Mouse (Mus musculus): ENCODE data around the gene Slc31a2. TPM values are rescaled to one million over a fixed set of nuclear protein-coding genes. Genes with fewer than 3 reads are reported as not detected.

Gene Slc31a2
- total and polyA plus RNA-seq, 3 experiments, result 6.2 to 8.6 (median 6.9) TPM

DNA sequence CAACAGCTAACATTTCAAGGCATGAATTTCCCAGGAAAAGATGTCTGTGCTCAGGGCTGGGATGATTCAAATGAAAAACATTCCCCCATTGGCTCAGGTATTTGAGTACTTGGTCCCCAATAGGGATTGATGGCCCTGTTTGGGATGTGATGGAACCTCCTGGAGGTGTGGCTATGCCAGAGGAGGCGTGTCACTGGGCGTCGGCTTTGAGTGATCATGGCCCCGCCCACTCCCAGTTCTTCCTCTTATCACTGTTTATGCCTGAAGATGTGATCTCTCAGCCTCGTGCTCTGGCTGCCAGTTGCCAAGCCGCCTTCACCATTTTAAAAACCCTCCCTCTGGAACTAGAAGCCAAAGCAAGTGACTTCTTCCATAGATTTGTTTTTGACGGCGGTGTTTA lies 7.8 kb upstream of the Slc31a2 start:
- Histone ChIP-seq H3K27ac (ENCODE audit: insufficient read depth, low read depth) (no peak overlapping the region), H3K36me3 (replicated peaks in 1 of 2; ENCODE audit: control insufficient read depth in 1 of 2, insufficient read depth in 1 of 2, low read length in 1 of 2) (no peaks in the 10 kb centered on the region), H3K4me2 (ENCODE audit: insufficient read depth, low read depth, poor library complexity, severe bottlenecking) (no peak overlapping the region), H3K27me3 (replicated peaks) (no peaks in the 10 kb centered on the region), H3K9ac (ENCODE audit: insufficient read depth, low read depth) (no peak overlapping the region), H3K4me1 (ENCODE audit: control insufficient read depth in 1 of 2, insufficient read depth in 2 of 2) (peaks cover 0 to 15% of the 10 kb centered on the region in 2 experiments; a peak in 2 of 4 replicates), H3K9me3 (replicated peaks; ENCODE audit: low read length) (no peaks in the 10 kb centered on the region), H3K79me2 (replicated peaks; ENCODE audit: control insufficient read depth, extremely low read depth, insufficient read depth, poor library complexity, severe bottlenecking) (no peaks in the 10 kb centered on the region), H3K4me3 (replicated peaks in 1 of 3; ENCODE audit: low read depth in 2 of 3, low read length in 2 of 3, poor library complexity in 1 of 3) (no peak overlapping the region)
- dilution Hi-C loops (cut with MboI; ENCODE audit: extremely low pct_ligation_motif_present, extremely low pct_unique_long_range_greater_than_20kb, low sequenced_read_pairs), result no loop called here
- no peak for DNase-seq (ENCODE audit: extremely low read depth)
- TF ChIP-seq TCF12 (IDR thresholded peaks at IDR 0.05; ENCODE audit: low read depth, low read length), result no peak
- TF ChIP-seq JUND (conservative IDR thresholded peaks at IDR 0.05; ENCODE audit: low read depth, low read length), result no peak
- TF ChIP-seq GABPA (IDR thresholded peaks at IDR 0.05; ENCODE audit: insufficient replicate concordance, low read depth, low read length), result no peak
- TF ChIP-seq ZMIZ1 (IDR thresholded peaks at IDR 0.05; ENCODE audit: low read depth, low read length), result no peak
- TF ChIP-seq IRF4 (IDR thresholded peaks at IDR 0.05; ENCODE audit: low read depth, low read length), result no peak
- TF ChIP-seq USF1 (IDR thresholded peaks at IDR 0.05; ENCODE audit: low read depth, low read length), result no peak
- no peak for TF ChIP-seq ZNF384 (IDR thresholded peaks at IDR 0.05; ENCODE audit: low read depth, low read length)
- no peak for TF ChIP-seq SMC3 (IDR thresholded peaks at IDR 0.05; ENCODE audit: low read depth, low read length)
- TF ChIP-seq ZKSCAN1 (IDR thresholded peaks at IDR 0.05; ENCODE audit: borderline replicate concordance, low read depth, low read length), result no peak
- TF ChIP-seq TBP (conservative IDR thresholded peaks at IDR 0.05; ENCODE audit: low read depth, low read length), result no peak
- in situ Hi-C loops (cut with MboI; ENCODE audit: low pct_ligation_motif_present, low pct_unique_long_range_greater_than_20kb, low sequenced_read_pairs), result no loop called here

DNA sequence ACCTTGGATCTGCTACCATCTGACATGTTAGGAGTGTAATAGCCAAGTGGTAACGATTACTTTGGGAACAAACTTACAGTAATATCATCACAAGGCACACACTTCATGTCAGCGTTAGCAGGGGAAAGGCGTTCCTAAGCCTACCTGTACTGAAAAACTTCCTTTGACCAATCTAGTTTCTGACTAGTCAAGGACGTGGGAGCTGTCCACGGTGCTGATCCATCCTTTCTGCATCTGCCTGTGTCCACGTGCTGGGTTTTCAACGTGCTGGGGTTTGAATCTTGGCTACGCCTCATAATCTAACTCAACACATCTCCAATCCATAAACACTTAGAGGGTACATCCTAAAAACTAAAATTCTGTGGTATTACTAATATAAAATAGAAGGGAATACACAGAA lies 5.4 kb upstream of the Slc31a2 start:
- Histone ChIP-seq H3K4me2 (ENCODE audit: insufficient read depth, low read depth, poor library complexity, severe bottlenecking) (no peak overlapping the region), H3K79me2 (replicated peaks; ENCODE audit: control insufficient read depth, extremely low read depth, insufficient read depth, poor library complexity, severe bottlenecking) (no peaks in the 10 kb centered on the region), H3K36me3 (replicated peaks in 1 of 2; ENCODE audit: control insufficient read depth in 1 of 2, insufficient read depth in 1 of 2, low read length in 1 of 2) (no peaks in the 10 kb centered on the region), H3K9me3 (replicated peaks; ENCODE audit: low read length) (no peaks in the 10 kb centered on the region), H3K27ac (ENCODE audit: insufficient read depth, low read depth) (no peak overlapping the region), H3K27me3 (replicated peaks) (no peaks in the 10 kb centered on the region), H3K9ac (ENCODE audit: insufficient read depth, low read depth) (no peak overlapping the region), H3K4me1 (ENCODE audit: control insufficient read depth in 1 of 2, insufficient read depth in 2 of 2) (peaks cover 0 to 12% of the 10 kb centered on the region in 2 experiments; a peak in 3 of 4 replicates), H3K4me3 (replicated peaks in 1 of 3; ENCODE audit: low read depth in 2 of 3, low read length in 2 of 3, poor library complexity in 1 of 3) (no peak overlapping the region)
- peak; percentile 44; the same call in 1 of the 2 replicates for TF ChIP-seq MAX (IDR thresholded peaks at IDR 0.05; ENCODE audit: low read length)
- no peak for TF ChIP-seq MAFK (IDR thresholded peaks at IDR 0.05; ENCODE audit: insufficient replicate concordance, low read length)
- TF ChIP-seq ETS1 (conservative IDR thresholded peaks at IDR 0.05; ENCODE audit: low read depth, low read length), result no peak
- 0 out of 2 replicates have a peak, but pooled peaks have one; percentile 45 for TF ChIP-seq MYC (IDR thresholded peaks at IDR 0.05; ENCODE audit: low read depth, low read length)
- TF ChIP-seq SIN3A (IDR thresholded peaks at IDR 0.05; ENCODE audit: low read length), result peak; percentile 78
- TF ChIP-seq MXI1 (IDR thresholded peaks at IDR 0.05; ENCODE audit: low read depth, low read length), result peak; percentile 94
- no peak for TF ChIP-seq E2F4 (IDR thresholded peaks at IDR 0.05; ENCODE audit: insufficient replicate concordance, low read depth, low read length)
- TF ChIP-seq PAX5 (IDR thresholded peaks at IDR 0.05; ENCODE audit: low read length), result no peak
- dilution Hi-C loops (cut with MboI; ENCODE audit: extremely low pct_ligation_motif_present, extremely low pct_unique_long_range_greater_than_20kb, low sequenced_read_pairs), result no loop called here
- DNase-seq (ENCODE audit: extremely low read depth), result peak; percentile 53
- in situ Hi-C loops (cut with MboI; ENCODE audit: low pct_ligation_motif_present, low pct_unique_long_range_greater_than_20kb, low sequenced_read_pairs), result no loop called here
